Mouse (Mus musculus) T-cell, adult 66 days (primary cell): ENCODE results near the gene Tmed3. TPM values are rescaled to one million over a fixed set of nuclear protein-coding genes. Genes with fewer than 3 reads are reported as not detected.

ENCODE experiments used
- total RNA-seq, 2 experiments: library from RNA; stranded (reverse); gene quantifications; 3 replicates in 1 of 2; 4 replicates in 1 of 2; pipeline ENCODE4 v1.2.4; 2023

Tmed3 gene
- 10 to 100 TPM; 25.1 to 31.4 TPM for total RNA-seq

GRCm38 (mm10) chr9:89704265-89705196 is at the start of gene Tmed3:
TSS of gene Tmed3 (minus strand) at chr9:89705068.

GRCm38 (mm10) chr9:89738295-89738694 is 33.4 kb upstream of the Tmed3 start, which contains the start of gene Ankrd34c:
TSS of gene Ankrd34c (minus strand) at chr9:89738475.

Other genes starting within 250 kb of the Tmed3 start
- not detected for gene Minar1, start 81.9 kb downstream of the Tmed3 start, total RNA-seq
- gene Ankrd34c, start 33.4 kb upstream of the Tmed3 start, total RNA-seq = not detected
- gene Rasgrf1, start 204.8 kb upstream of the Tmed3 start, total RNA-seq = not detected